9 mouse cellular contexts compared by ENCODE assay signal in genomic region chr2:125696219-125696618, GRCm38 (mm10). TPM values are rescaled to one million over a fixed set of nuclear protein-coding genes. Genes with fewer than 3 reads are reported as not detected.
DNase-seq lines count a peak whose midpoint lies in the region; ATAC-seq and TF ChIP-seq lines count a peak whose summit lies in the region.
"Had no signal": no experiment of that assay in that cellular context is flagged by ENCODE, and none has a peak within 500 bp of the region (broad histone marks: within the 10 kb centered on the region; RNA-seq: fewer than 3 reads in every experiment).

No protein-coding gene starts in this region.

- H3K9me3 ChIP-seq in kidney, postnatal 0 days (replicated peaks; ENCODE audit: low read length): no peaks in the 10 kb centered on the region
- H3K9me3 ChIP-seq: liver, embryonic 15.5 days had no signal

- peak; percentile 40 to 43 for DNase-seq in cerebellum, postnatal 10 days
- peak; percentile 12 to 22 for DNase-seq in lung, adult 18-20 months
- DNase-seq in lung, adult 2 months: no peak
- DNase-seq in kidney, postnatal 0 days (ENCODE audit: low spot score): peak; percentile 61
- DNase-seq in natural killer cell, adult 2 months (ENCODE audit: low spot score in 2 of 2): no peak
- no peak for DNase-seq in thymus, postnatal 4 days

- WGBS in lung, adult 2 months: 47% methylated on average over 2 of the region's 2 CpGs
- 73% methylated on average over 2 of the region's 2 CpGs for WGBS in kidney, postnatal 0 days

- no peak for TF ChIP-seq CTCF in lung, adult 2 months (IDR thresholded peaks at IDR 0.05; ENCODE audit: insufficient read depth, low read length)
- no peak for TF ChIP-seq CTCF in kidney, postnatal 0 days (IDR thresholded peaks at IDR 0.05; ENCODE audit: low read depth)

- no peak for ATAC-seq in cerebellum, adult (ENCODE audit: insufficient number of reproducible peaks, low FRiP score, low TSS enrichment)
- no peak for ATAC-seq in kidney, postnatal 0 days (replicated peaks; ENCODE audit: low FRiP score, low read depth)
- no peak for ATAC-seq in erythroid progenitor cell, adult 5-6 weeks (replicated peaks; ENCODE audit: low FRiP score, poor library complexity, severe bottlenecking)

- TF ChIP-seq POLR2A in lung, adult 2 months (IDR thresholded peaks at IDR 0.05; ENCODE audit: borderline replicate concordance, extremely low read depth, low read depth, low read length): no peak

- H3K4me1 ChIP-seq in lung, adult 2 months (ENCODE audit: control insufficient read depth, insufficient read depth, low read length): 0 out of 2 replicates have a peak, but pooled peaks cover 3% of the 10 kb centered on the region
- H3K4me1 ChIP-seq in kidney, postnatal 0 days (replicated peaks; ENCODE audit: insufficient read depth, low read length): no peaks in the 10 kb centered on the region; the same call in 1 of the 2 replicates
- H3K4me1 ChIP-seq: liver, embryonic 15.5 days had no signal

- no peak overlapping the region for H3K9ac ChIP-seq in kidney, postnatal 0 days (ENCODE audit: low read depth, low read length)
- H3K9ac ChIP-seq: liver, embryonic 15.5 days had no signal

- no peaks in the 10 kb centered on the region for H3K36me3 ChIP-seq in kidney, postnatal 0 days (ENCODE audit: insufficient read depth, low read length)
- H3K36me3 ChIP-seq: liver, embryonic 15.5 days had no signal

- H3K4me3 ChIP-seq in lung, adult 2 months (replicated peaks; ENCODE audit: extremely low read depth, low read depth, low read length): no peak overlapping the region
- H3K4me3 ChIP-seq in kidney, postnatal 0 days (replicated peaks; ENCODE audit: low read depth, low read length): no peak overlapping the region
- H3K4me3 ChIP-seq: liver, embryonic 15.5 days had no signal

- H3K27ac ChIP-seq in kidney, postnatal 0 days: no peak overlapping the region
- H3K27ac ChIP-seq: liver, embryonic 15.5 days had no signal

- no peaks in the 10 kb centered on the region for H3K27me3 ChIP-seq in kidney, postnatal 0 days (ENCODE audit: insufficient read depth, low read length)

- H3K4me2 ChIP-seq in kidney, postnatal 0 days (ENCODE audit: low read length): no peak overlapping the region
- H3K4me2 ChIP-seq: liver, embryonic 15.5 days had no signal

RNA-seq across cellular contexts. Expression of gene Eid1, which starts 23.3 kb away (rescaled TPM):
- polyA plus RNA-seq in lung, adult 2 months (2012; rRNA removed): 23.2 and 27.4 TPM in 2 replicates
- 106 and 120 TPM in 2 replicates for polyA plus RNA-seq in kidney, postnatal 0 days (2015; fragmentation: Nextera tagmentation; extraction: Ambion mirVana)
- total RNA-seq in erythroid progenitor cell, adult 5-6 weeks (2015; ENCODE audit: low replicate concordance): 52.0 and 77.1 TPM in 2 replicates
- total RNA-seq in erythroid progenitor cell, adult 5-6 weeks (2017; ENCODE audit: low replicate concordance): 96.0 and 96.6 TPM in 2 replicates

RNA-seq across cellular contexts. Expression of gene Shc4, which starts 27.7 kb away (rescaled TPM):
- 0.34 and 0.51 TPM in 2 replicates for polyA plus RNA-seq in lung, adult 2 months (2012; rRNA removed)
- polyA plus RNA-seq in kidney, postnatal 0 days (2015; fragmentation: Nextera tagmentation; extraction: Ambion mirVana): 0.23 and 0.37 TPM in 2 replicates
- not detected in 2 replicates for total RNA-seq in erythroid progenitor cell, adult 5-6 weeks (2015; ENCODE audit: low replicate concordance)
- 0.15 and 3.3 TPM in 2 replicates for total RNA-seq in erythroid progenitor cell, adult 5-6 weeks (2017; ENCODE audit: low replicate concordance)

Comparison
In these comparisons a context has a peak if more than half of its experiments do, and no peak if none do; other contexts are left out.
1. DNase-seq: peak in cerebellum, postnatal 10 days (2 of 2), lung, adult 18-20 months (2 of 2) and kidney, postnatal 0 days (single experiment); none in lung, adult 2 months (single experiment), natural killer cell, adult 2 months (0 of 2) and thymus, postnatal 4 days (single experiment).